Mouse (Mus musculus): Measurements from ENCODE around the gene 6430550D23Rik. TPM values are rescaled to one million over a fixed set of nuclear protein-coding genes. Genes with fewer than 3 reads are reported as not detected.

6430550D23Rik gene
- 0.20 and 0.57 TPM in 2 replicates for total RNA-seq (2015)
- 0.11 and 0.81 TPM in 2 replicates for total RNA-seq (2017)

- peak; percentile 99 for ATAC-seq (ENCODE audit: poor library complexity, severe bottlenecking)
Measured at GRCm38 (mm10) chr2:156007888-156008532, at the start of gene 6430550D23Rik, which contains the start of gene Ergic3. Gene 6430550D23Rik, minus strand, starts transcription at chr2:156007977. Gene Ergic3, plus strand, starts transcription at chr2:156008045.

- ATAC-seq (ENCODE audit: poor library complexity, severe bottlenecking) = no peak
Measured at GRCm38 (mm10) chr2:156052816-156053215, 45.0 kb upstream of the 6430550D23Rik start, which contains the start of gene Fer1l4. Gene Fer1l4, minus strand, starts transcription at chr2:156052947.

- ATAC-seq (ENCODE audit: poor library complexity, severe bottlenecking) = no peak
Measured at GRCm38 (mm10) chr2:156047929-156048328, 40.2 kb upstream of the 6430550D23Rik start.

DNA sequence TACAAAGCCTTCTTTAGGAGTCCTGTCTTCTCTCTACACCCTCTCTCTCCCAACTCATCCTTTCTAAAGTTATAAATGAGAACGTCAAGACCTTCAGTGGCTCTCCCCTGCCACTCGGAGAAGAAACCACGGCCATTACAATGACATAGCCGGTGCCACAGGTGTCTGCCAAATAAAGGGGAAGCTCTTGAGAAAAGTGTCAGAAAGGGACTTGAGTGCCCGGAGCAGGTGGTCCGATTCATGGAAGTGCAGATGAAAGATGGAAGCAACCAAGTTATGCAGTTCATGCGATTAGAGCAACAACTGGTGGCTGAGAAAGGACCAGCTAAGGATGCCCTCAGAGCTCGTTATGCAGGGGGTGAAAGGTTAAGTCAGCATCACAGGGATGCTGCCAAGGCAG lies 35.1 kb upstream of the 6430550D23Rik start:
- no peak for ATAC-seq (ENCODE audit: poor library complexity, severe bottlenecking)

GRCm38 (mm10) chr2:156039390-156039789 lies 31.6 kb upstream of the 6430550D23Rik start:
- ATAC-seq (ENCODE audit: poor library complexity, severe bottlenecking) = no peak

DNA sequence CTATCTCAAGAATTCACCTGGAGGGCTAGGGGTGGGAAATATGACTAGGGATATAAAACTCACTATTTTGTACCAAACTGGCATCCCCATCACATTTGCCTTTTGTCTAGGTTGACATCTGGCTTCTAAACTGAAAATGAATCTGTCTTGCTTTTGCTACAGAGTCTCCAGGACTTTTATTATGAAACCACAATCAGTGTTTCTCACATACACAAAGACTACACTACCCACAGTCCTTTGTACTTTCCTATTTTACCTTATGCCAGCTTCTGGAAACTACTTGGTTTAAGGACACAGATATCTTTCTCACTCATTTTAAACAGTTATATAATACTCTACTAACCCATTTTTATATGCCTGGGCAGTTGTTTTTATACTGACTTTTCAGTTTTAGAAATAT lies 17.7 kb upstream of the 6430550D23Rik start:
- no peak for ATAC-seq (ENCODE audit: poor library complexity, severe bottlenecking)

DNA sequence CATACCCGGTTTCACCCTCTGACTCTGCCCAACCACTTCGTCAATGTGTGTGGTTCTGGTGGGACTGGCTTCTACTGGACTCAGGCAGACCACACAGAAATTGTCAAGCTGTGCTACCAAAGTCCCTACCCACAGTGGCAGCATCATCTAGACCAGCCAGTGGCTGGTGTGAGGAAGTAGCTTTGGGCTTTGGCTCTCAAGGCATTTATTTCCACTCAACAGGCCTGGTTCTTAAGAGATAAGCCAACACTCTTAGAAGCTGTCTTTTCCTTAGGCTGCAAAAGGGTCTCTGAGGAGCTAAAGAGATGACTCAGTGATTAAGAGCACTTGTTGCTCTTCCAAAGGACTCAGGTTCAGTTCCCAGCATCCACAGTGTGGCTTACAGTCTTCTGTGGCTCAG lies 14.0 kb upstream of the 6430550D23Rik start:
- no peak for ATAC-seq (ENCODE audit: poor library complexity, severe bottlenecking)

DNA sequence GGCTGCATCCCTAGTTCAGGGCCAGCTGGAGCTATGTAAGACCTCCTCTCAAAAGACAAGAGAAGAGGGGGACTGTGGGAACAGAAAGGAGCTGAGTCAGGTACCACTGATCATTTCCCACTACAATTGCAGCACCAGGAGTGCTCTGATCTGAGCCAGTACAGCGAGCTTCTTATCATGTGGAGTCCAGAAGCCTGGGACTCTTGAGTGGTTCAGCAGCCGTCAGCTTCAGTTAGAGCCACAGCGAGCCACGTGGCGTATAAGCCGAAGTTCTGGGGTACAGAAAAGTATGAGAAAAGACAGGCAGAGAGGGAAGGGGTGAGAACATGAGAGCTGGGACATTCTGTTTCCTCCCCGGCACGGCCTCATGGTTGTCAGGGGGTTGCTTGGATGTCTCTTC lies 13.4 kb upstream of the 6430550D23Rik start:
- ATAC-seq (ENCODE audit: poor library complexity, severe bottlenecking) = no peak

- ATAC-seq (ENCODE audit: poor library complexity, severe bottlenecking) = no peak
Measured at GRCm38 (mm10) chr2:156018106-156018505, 10.3 kb upstream of the 6430550D23Rik start.

DNA sequence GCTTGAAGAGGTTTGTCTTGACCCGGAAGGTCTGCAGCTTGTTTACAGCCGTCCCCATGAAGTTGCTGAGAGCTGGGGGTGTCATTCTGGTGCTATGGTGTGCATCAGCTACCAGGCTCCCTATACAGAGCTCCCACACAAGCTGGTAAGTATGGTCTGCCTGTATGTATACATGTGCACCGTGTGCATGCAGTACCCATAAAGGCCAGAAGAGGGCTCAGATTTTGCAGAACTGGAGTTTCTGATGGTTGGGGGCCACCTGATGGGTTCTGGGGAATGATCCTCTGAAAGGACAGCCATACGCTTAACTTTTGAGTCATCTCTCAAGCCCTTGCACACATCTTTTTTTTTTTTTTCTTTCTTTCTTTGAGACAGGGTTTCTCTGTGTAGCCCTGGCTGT lies 2.4 kb downstream of the 6430550D23Rik start:
- ATAC-seq (ENCODE audit: poor library complexity, severe bottlenecking) = no peak

- no peak for ATAC-seq (ENCODE audit: poor library complexity, severe bottlenecking)
Measured at GRCm38 (mm10) chr2:155991863-155992321, 15.9 kb downstream of the 6430550D23Rik start.

DNA sequence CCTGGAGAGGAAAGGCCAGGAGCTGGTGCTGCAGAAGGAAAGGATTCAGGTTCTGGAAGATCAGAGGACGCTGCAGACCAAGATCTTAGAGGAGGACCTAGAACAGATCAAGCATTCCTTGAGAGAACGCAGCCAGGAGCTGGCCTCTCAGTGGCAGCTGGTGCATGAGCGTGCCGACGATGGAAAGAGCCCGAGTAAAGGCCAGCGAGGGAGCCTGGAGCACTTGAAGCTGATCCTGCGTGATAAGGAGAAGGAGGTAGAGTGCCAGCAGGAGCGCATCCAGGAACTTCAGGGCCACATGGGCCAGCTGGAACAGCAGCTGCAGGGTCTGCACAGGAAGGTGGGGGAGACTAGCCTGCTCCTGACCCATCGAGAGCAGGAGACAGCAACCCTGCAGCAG lies 16.6 kb downstream of the 6430550D23Rik start:
- no peak for ATAC-seq (ENCODE audit: poor library complexity, severe bottlenecking)

DNA sequence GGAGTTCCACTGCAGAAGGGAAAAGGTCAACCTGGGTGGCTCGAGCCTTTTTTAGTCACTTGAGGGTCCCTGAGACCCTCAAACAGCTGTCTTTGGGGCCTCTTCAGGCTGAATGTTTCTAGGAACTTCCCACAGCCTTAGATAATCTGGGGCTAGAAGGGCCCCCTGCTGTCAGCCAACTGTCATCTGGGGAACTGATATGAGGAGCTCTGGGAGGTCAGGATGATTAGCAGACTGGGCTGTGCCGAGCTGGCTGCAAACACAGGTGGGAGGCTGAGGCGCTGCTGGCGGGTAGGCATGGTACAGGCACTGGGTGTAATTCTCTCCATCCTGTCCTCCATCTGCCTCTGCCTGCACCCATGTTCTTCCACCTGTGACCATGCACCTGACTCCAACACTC lies 18.7 kb downstream of the 6430550D23Rik start:
- ATAC-seq (ENCODE audit: poor library complexity, severe bottlenecking) = no peak

DNA sequence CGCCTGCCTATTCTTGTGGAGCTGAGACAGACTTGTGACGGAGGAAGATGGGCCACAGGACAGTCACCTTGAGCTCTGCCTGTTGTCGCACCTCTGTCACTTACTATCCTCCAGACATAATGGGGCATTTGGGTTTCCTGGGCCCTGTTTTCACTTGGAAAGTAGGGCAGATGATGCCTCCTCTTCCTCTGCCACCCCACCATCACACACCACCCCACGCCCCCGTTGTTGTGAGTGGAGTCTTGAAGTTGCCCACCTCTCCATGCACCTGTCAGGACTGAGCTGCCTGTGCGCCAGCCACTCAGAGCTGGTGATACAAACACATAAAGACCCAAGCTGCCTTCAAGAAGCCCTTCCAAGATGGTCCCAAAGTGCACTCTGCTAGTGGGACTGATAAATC lies 20.6 kb downstream of the 6430550D23Rik start:
- no peak for ATAC-seq (ENCODE audit: poor library complexity, severe bottlenecking)

GRCm38 (mm10) chr2:155985776-155986175 lies 22.0 kb downstream of the 6430550D23Rik start:
- no peak for ATAC-seq (ENCODE audit: poor library complexity, severe bottlenecking)

- peak; percentile 98 for ATAC-seq (ENCODE audit: poor library complexity, severe bottlenecking)
Measured at GRCm38 (mm10) chr2:155979328-155979991, 28.3 kb downstream of the 6430550D23Rik start.

DNA sequence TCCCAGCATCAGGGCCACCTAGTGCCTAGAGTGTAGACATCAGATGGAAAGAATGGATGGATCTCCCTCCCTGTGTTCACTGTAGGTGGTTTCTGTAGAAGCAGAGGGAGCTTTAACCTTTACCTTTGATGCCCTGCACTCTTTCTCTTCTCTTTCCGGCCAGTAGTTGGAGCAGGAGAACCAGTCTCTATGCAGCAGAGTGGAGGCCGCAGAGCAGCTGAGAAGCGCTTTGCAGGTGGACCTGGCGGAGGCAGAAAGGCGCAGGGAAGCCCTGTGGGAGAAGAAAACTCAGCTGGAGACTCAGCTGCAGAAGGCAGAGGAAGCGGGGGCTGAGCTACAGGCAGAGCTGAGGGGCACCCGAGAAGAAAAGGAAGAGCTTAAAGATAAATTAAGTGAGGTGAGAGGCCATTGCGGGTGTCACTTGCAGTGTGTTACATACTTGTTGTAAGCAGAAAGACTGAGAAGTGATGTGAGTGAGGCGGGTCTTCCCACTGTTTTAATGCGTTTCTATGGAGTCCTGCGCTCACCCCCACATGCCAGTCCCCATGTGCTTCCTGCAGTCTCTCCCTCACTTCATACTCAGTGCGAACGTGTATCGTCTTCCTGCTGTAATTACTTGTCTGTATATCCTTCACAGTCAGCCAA lies 33.6 kb downstream of the 6430550D23Rik start:
- ATAC-seq (ENCODE audit: poor library complexity, severe bottlenecking) = no peak

- ATAC-seq (ENCODE audit: poor library complexity, severe bottlenecking) = no peak
Measured at GRCm38 (mm10) chr2:155973348-155973747, 34.4 kb downstream of the 6430550D23Rik start.

DNA sequence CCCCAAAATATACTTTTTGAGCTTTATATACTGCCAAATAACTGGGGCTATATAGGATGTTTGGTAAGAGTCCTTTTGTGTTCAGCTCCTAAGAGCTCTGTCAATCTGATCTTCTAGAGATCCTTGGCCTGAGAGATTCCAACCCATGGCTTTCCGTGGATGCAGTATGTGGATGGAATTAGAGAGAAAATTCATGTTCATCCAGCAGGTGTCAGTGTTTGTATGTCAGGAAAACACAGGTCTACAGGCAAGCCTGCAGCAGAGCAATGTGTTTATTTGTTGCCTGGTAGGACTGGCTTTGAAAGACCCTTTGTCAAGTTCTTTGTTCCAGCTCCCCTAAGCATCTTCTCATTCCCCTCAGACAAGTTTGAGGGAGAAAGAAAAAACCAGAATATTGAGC lies 44.8 kb downstream of the 6430550D23Rik start:
- no peak for ATAC-seq (ENCODE audit: poor library complexity, severe bottlenecking)

- ATAC-seq (ENCODE audit: poor library complexity, severe bottlenecking) = no peak
Measured at GRCm38 (mm10) chr2:155961862-155962261, 45.9 kb downstream of the 6430550D23Rik start.

DNA sequence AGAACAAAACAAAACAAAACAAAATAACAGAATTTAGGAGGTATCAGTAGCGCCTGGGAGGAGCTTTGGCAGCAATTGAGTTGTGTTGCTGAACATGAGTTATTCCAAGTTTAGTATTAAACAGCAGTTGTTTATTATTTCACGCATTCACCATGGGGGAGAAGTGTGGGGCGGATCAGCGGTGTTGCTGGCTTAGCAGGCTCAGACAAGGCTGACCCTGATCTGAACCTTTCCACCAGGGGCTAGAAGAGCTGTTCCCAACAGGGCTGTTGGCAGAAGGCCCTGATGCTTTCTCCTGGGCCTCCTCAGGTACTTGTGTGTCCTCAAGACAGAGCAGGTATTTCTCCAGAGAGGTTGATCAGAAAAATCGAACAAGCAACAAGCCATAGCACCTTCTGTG lies 47.8 kb downstream of the 6430550D23Rik start:
- ATAC-seq (ENCODE audit: poor library complexity, severe bottlenecking) = no peak
